Mouse (Mus musculus) G1E-ER4 (cell line): Measurements from ENCODE around the gene Ppp3ca. TPM values are rescaled to one million over a fixed set of nuclear protein-coding genes. Genes with fewer than 3 reads are reported as not detected.

Experiments
- GATA1 ChIP-seq: IDR thresholded peaks from one replicate; pipeline ENCODE4 v1.8.0; 2012; ENCODE audit warnings: low read length, inconsistent platforms
- polyA plus RNA-seq: library from polyadenylated mRNA; stranded (reverse); fragments of >175 nt; gene quantifications from 2 replicates; pipeline ENCODE4 v1.2.3, GENCODE M21; 2012

Gene Ppp3ca
- polyA plus RNA-seq, result 92.6 and 119 TPM in 2 replicates

DNA sequence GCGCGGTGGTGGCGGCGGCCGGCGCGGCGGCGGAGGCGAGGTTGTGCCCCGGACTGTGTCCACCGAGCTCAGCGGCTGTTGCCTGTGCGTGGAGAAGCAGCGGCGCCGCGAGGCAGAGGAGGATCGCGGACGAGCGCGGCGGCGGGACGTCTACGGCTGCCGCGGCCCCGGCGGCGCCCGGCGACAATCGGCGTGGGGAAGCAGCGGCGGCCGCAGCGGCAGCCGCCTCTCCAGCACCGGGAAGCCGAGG, at the start of gene Ppp3ca:
Gene Ppp3ca, plus strand, starts transcription at position 15 of the 250 bp plus-strand sequence.
- no peak for TF ChIP-seq GATA1

DNA sequence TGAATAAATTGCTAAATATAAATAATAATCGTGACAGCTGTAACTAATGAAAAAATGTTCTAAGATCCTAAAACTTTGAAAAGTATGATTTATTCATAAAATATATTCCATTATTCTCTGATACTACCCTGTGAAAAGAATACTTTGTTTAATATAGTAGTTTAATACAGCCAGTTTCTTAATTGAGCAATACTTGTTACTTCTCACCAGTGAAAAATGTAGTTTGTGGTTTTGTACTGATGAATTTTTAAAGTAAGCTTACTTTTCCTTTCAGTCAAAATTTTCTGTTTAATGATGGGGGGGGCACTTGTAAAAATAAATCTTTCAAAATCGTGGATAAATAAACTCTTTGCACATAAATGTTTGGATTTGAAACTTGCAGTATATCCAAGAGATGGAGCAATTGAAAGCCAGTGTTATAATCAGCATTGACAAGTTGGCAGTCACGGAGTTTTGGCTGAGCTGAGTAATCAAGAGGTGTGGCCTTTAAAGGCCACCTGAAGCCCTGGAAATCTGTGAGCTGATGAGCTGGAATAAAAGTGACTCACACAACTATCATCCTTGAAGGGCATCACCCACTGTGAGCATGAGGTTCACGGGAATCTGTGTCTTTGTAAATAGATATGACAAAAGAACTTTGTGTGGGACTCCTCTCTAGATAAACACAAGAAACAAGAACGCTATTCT, 29.2 kb upstream of the Ppp3ca start:
- TF ChIP-seq GATA1, result no peak

DNA sequence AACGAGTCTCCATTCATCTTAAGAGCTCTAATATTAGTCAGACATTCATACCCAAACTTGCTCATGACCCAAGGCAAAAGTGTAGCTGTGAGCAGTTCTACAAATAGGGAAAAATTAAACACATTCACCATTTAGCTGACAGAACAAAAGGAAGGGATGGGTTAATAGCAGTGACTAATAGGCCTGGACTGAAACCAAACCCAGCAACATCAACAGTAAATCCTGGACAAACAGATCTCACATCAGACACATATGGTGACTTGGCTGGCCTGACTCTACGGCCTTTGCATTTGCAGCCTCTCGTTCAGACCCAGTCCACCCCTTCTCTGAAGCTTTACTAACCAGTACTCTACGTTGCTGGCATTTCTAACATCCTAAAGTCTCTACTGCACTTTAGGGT, 19.0 kb upstream of the Ppp3ca start:
- no peak for TF ChIP-seq GATA1

DNA sequence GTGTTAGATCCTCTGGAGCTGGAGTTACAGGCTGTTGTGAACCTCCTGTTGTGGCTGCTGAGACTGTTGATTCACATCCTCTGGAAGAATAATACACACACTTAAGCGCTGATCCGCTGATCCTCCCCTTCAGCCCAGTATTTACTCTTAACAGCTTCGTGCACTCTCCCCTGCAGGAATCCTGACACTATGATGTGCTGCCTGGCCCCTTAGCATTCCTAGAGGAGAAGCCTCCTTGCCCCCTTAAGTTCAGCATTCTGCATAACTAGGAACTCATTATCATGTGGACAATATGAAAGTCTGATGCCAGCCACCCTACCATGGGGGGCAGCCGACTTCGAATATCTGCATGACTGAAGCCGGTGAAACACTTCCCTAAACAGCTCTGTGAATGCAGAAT, 18.4 kb upstream of the Ppp3ca start:
- no peak for TF ChIP-seq GATA1

DNA sequence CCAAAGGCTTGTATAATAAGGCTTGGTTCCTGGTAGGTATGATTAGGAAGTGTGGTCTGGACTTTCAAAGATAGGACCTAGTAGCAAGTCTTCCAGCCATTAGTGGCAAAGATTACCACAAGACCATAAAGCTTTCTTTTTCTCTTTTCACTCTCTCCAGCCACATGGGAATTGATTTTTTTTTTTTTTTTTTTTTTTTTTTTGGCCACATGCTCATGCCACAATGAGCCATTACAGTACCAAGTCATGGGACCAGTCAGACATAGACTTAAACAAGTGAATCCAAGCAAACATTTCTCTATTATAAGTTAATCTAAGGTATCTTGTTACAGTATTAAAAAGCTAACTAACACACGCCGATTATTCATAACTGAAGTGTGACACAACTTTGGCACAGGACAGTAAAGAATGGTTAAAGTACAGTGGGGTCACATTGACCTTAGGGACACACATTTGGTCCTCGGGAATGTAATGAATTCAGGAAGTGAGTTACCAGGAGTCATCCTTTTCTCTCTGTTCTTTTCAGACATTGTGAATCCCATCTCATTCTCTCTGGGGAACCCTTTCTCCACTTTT, 13.4 kb upstream of the Ppp3ca start:
- TF ChIP-seq GATA1, result no peak

DNA sequence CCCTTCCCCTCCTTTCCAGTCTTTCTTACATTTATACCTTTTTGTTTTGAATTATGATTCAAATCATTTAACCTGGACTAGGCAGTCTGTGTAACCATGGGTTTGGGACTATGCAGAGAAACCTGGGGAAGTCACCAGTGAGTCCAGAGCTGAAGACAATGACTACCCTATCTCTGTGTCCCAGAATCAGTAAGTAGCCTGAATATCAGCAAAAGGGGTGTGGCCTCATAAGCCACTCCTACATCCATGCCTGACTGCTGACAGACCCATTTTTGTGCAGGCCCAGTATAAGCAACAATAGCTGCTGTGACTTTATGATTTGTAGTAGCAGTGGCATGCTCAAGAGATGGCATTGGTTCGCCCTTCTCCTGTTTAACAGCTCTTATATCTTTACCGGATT, 11.2 kb upstream of the Ppp3ca start:
- no peak for TF ChIP-seq GATA1

DNA sequence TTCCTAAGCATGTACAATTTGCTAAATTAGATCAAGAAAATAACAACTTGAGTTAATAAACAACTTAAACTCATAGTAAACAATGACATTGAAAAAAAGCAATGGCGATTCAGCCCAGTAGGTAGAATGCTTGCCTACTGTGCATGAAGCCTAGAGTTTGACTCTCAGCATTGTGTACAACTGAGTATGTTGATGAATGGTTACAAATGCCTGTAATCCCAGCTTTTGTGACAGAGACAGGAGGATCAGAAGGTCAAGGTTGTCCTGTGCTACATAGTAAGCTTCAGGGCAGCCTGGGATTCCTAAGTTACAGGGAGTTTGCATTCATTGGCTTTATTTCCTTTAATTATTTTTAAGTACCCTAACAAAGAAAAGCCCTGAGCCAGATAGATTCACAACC, 4.8 kb upstream of the Ppp3ca start:
- TF ChIP-seq GATA1, result no peak

DNA sequence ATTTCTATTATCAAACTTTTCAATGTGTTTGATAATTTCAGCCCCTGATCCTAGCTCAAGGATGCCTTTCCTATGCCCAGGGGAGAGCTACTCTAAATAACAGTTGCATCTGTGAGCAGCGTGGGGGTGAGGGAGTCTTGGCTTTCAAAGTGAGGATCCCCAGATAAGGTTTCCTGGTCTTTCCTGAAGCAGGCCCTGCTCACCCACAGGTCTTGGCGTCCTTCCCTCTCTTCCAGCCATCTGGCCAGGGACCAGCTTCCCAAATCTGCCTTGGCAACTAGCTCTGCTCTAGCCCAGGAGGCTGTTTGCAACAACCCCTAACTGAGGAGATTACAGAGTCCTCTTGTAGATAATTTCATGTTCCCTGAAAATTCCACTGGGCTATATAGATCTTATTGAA, 1.9 kb upstream of the Ppp3ca start:
- TF ChIP-seq GATA1, result no peak

DNA sequence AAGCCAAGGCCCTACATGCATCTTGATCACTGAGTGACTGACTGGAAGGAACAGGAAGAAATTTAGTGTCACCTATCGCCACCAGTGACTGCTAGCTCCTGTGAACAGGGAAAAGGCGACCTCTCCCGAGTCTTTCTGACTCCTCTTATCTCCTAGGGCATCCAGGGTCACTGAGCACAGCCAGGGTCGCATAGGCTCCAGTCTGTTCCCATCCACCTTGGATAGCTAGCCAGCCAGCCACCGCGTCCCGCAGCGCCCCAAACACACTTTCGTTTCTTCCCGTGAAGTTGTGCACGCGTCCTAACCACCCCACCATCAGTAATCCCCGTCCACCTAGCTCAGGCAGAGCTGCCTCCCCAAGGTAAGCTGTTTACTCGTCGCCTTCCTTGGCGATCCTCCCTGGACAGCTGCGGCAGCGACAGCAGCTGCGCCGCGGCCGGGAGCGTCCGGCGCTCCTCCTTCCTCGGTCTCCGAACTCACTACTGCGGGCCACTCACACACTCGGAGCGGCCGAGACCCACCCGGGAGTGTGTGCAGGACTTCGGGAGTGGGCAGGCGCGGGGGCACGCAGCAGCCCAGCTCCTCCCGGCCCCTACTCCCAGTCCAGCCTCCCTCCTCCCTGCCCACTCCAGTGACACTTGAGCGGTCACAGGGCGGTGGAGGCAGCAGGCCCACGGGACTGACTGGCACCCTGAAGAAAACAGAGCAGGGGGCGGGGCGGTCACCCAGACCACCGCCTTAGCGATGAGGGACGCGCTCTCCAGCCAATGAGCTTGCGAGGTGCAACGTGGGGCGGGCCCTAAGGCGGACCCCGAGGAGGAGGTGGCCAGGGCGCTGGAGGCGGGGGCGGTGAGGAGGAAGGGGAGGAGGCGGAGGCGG, 454 bp upstream of the Ppp3ca start:
- TF ChIP-seq GATA1, result no peak

DNA sequence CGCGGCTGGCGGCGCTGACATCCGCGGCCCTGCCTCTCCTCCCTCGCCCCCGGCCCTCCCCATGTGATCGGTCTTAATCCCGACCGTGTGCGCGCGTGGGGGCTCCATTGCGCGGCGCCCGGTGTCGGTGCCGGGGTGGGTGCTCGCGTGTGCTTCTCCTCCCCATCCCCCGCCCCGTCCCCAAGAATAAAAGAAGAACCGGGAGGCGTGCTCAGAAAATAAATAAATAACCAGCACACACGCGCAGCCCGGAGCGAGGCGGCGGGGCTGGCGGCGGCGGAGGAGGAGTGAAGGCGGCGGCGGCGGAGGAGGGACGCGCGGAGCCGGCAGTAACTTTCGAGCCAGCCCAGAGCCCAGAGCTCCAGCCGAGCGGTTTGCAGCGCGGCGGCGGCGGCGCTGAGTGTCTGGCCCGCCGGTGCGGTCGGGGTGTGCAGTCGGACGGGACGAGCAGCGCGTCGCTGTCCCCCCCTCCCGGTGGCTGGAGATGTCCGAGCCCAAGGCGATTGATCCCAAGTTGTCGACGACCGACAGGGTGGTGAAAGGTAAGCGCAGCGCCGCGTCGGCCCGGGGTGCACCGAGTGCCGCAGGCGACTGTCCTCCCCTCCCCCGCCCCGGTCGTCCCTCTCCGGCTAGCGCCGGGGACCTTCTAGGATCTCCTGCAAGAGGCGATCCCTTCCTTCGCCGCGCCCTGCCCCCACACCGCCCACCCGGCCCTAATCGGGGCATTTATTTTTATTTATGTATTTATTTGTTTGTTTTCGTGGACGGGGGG, 622 bp downstream of the Ppp3ca start:
- TF ChIP-seq GATA1, result no peak

DNA sequence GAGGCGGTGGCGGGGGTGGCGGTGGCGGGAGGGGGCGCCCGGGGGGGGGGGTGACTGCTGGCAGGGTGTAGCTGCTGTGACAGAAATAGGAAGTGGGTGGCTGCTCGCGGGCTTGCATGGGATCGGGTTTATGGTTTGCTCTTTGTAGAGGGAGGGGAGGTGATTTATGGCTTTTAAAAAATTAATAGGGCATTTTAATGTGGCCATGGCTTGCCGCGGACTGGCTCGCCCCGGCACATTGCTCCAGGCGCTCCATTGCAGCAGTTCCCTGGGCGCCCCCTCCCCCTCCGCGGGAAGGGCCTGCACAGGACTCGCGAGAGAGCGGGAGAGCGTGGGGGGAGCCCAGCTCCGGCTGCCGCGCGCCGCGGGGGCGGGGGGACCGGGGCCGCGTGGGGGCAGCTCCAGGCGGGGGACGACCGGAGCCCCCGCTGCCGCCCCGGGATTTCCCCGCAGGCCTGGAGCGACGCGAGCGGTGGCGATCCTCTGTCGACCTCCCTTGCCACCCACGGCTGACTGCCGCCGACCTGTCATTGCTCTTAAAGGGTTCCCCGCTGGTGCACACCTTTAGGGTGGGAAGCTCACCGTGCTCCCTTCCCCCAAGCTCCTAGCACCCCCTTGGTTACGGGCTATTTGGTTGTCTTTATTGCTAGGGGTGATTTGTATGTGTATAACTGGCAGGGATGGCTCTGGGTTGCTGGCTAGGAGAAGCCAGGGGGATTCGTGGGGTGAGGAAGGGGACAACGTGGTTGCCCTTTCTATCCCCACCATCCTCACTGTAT, 1.4 kb downstream of the Ppp3ca start:
- no peak for TF ChIP-seq GATA1

DNA sequence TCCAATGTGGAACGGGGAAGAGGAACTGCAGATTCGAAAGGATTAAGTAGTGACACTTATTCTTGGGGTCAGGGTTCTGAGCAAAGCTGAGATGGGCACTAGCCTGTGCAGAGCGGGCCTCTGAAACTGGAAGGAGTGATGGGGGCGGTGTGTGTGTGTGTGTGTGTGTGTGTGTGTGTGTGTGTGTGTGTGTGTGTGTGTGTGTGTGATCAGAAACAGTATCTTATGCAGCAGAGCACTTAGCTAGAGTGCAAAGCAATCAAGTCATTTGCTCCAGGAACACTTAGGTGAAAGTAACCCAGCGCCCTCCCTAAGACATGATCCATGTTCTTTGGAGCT, 2.0 kb downstream of the Ppp3ca start:
- no peak for TF ChIP-seq GATA1

DNA sequence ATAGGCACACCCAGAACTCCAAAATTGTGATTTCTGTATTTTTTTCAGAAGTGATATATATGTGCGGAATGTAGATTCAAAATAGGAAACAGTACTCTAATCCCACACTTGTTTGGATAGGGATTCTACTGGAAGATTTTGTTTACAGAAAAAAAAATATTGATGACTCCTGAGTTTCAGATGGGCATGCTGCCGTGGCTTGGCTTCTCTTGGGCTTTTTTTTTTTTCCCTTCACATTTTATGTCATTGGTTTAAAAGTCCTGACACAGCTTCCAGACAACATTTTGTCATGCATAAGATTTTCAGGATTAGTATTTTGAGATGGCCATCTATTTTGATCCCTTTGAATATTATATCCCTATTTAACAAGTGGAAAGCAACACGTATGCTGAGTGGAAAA, 2.9 kb downstream of the Ppp3ca start:
- TF ChIP-seq GATA1, result no peak

DNA sequence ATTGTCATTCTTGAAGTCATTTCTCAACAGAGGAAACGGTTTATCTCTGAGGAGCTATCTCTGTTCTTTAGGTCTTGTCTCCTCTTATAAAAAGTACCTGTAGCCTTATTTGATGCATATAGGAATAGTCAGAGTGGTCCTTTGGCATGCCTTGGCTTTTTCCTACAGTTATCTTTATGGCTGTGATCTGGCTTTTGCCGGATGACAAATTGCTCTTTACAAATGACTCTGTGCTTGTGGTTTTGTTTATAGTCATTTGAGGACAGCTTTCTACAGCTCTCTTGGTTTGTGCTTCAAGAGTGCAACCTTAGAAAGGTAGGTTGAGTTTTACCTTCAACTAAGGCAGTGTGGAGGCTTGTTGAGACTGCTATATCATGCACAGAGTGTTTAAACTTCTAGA, 3.4 kb downstream of the Ppp3ca start:
- no peak for TF ChIP-seq GATA1

DNA sequence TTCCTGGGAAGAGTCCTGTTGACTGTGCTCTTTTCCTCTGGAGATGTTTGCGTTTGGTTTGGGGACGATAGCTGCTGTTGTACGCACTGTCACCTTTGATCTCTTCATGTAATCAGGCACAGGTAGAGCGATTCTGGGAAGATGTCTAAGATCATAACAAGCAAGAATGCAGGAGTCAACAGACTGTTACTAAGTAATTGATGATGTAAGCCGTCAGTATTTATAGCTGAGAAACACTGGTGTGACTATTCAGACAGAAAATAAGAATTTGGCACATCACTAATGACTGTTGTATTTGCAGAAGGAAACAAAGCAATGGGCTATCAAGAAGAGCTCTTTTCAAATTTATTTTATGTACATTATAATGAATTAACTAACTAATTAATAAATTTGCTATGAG, 4.6 kb downstream of the Ppp3ca start:
- TF ChIP-seq GATA1, result no peak
